Mouse (Mus musculus) granulocyte monocyte progenitor cell, adult 5-6 weeks (primary cell): ENCODE measurements at regions not wholly inside any gene's neighbourhood (a gene's known extent, or its start where the extent isn't known, plus 50 kb on each side); places are given as distances from the start of the nearest gene placed in this dataset.
"Not testable (repeated sequence)": the region's sequence is repeated elsewhere in the genome, so short reads cannot be mapped to it uniquely, and the experiment has no call there.

ENCODE experiments used
- ATAC-seq: replicated peaks from 2 replicates; pipeline ENCODE4 v1.8.0; 2016; ENCODE audit warnings: mild to moderate bottlenecking, moderate TSS enrichment, inconsistent platforms; ENCODE audit not compliant: poor library complexity, severe bottlenecking

DNA sequence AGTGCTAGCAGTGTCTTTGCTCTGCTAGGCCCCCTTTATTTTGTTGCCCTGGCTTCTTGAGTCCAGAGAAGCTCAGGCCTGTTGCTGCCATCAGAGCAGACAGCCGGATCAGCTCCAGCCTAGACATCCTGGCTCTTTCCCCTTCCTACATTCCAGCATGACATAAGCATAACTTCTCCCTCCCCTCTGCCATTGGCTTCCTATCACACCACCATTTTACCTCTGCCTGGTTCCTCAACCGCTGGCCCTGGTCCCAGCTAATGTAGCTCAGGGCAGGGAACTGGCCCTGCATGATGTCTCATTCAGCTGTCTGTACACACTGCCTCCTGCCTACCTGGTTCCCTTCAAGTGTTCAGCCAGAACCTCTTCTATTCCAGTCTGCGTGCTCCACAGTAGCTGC, 146.5 kb downstream of the Tmem121 start:
- no peak for ATAC-seq

DNA sequence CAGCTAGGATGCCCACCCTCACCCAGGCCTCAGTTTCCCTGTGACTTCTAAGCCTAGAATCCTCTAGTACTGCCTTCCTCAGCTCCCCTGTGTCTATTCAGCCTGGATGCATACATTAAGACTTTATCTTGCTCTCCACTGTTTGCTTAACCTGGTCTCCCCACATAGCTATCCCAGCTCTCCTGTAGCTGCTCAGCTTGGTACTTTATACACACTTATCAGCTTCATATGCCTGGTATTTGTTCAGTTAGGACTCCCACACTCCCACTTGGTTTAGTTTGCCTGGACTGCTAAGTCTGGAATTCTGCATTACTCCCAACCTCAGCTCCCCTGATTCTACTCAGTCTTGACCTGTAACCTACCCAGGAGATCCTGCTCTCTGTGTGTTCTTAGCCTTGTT, 147.7 kb downstream of the Tmem121 start:
- no peak for ATAC-seq

DNA sequence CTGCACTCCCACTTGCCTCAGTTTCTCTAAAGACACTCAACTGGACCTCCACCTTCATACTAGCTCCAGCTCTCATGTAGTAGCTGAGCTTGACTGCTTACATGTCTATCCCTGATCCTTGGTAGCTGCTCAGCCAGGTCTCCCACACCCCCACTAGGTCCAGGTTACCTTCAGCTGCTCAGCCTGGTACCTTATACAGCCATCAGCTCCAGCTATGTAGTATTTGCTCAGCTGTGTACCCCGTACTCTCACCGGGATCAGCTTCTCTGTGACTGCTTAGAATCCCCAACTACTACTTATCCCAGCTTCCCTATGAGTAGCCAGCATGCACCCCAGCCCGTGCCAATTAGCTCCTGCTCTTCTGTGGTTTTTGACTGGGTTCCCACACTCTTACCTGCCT, 148.1 kb downstream of the Tmem121 start:
- ATAC-seq = not testable (repeated sequence)

DNA sequence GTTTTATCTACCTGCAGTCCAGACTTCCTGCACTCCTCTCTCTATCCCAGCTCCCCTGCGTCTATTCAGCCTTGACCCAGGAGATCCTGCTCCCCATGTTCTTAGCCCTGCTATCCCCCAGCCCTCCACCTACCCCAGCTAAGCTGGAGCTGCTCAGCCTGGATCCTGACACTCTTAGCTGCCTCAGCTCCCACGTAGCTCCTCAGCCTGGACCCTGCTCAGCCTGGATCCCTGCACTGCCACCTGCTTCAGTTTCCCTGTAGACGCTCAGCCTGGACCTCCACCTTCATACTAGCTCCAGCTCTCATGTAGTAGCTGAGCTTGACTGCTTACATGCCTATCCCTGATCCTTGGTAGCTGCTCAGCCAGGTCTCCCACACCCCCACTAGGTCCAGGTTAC, 151.5 kb downstream of the Tmem121 start:
- no peak for ATAC-seq

DNA sequence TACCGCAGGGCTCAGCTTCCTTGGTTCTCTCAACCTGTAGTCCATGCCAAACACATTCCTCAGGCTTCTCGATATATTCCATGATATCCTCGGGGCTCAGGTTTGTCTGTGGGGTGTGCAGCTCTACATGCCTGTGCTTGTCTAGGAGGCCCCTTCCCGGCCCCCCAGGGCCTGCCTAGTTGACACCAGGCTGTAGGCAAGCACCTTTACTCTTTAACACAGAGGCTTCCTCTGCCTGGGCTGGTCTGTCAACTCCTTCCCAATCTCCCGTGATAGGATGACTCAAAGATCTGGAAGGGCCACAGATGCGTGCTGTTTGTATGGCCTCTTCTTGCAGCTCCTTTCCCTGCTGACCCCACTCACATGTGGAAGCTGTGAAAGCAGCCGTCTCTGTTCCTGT, 150.4 kb upstream of the Adam6b start:
- no peak for ATAC-seq

DNA sequence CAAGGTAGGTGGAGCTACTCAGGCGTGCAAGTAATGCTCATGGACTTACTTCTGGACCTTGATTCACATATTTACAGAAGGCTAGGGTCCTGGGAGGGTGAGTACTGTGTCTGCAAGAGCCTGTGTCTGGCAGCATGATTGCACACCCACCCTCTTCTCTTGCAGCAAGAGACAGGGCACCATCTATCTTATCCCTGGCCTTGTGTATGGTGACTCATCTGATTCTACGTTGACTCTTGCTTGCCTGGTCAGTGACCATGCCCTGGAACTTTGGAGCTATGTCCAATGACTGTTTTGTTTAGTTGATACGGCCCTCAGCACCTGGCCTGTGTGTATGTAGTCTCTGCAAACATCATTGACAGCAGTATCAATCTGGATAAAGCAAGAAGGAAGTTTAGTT, 148.3 kb upstream of the Adam6b start:
- ATAC-seq = no peak

DNA sequence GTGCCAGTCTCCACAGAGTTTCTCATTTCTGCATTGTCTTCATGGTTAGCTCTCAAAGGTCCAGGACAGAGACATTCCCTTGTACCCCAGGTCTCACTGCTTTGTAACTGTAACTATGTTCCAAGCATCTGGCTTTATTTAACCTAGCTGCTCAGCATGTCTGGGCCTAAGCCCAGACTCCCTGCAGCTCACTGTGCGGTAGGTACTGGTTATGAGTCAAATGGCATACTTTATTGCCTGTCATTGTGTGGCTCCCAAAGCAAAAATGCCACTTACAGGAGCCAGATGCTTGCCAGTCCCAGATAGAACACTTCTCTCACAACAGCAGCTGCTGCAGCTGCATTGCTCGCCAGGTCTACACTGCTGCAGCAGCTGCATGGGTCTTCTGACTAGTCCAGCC, 134.2 kb upstream of the Adam6b start:
- ATAC-seq = no peak

DNA sequence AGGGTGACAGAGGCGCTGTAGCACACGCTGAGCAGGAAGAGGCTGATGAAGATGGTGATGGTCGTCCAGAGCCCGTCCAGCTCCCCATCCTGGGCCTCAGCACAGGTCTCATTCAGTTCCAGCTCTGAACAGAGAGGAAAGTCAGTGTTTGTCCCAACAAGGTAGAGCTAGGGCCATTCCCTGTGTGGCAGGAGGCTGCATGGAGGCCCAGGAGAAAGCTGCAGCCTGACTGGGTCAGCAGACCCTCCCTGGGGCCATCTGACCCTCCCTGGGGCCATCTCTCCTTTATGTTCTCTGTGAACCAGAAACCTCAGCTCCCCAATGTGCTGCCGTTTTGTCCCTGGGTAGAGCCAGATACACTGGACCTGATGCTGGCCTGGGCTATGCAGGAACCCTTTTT, 131.2 kb upstream of the Adam6b start:
- no peak for ATAC-seq

DNA sequence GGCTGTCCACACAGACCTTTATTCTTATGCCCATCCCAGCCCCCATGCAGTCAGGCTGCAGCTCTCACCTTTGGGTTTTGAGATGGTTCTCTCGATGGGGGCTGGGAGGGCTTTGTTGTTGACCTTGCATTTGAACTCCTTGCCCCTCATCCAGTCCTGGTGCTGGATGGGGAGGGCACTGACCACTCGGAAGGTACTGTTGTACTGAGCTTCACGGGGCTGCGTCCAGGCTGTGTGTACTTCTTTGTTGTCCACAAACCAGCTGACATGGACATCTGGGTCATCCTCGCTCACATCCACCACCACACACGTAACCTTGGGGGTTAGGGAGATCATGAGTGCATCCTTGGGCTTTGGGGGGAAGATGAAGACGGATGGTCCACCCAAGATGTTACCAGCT, 129.3 kb upstream of the Adam6b start:
- ATAC-seq = no peak

DNA sequence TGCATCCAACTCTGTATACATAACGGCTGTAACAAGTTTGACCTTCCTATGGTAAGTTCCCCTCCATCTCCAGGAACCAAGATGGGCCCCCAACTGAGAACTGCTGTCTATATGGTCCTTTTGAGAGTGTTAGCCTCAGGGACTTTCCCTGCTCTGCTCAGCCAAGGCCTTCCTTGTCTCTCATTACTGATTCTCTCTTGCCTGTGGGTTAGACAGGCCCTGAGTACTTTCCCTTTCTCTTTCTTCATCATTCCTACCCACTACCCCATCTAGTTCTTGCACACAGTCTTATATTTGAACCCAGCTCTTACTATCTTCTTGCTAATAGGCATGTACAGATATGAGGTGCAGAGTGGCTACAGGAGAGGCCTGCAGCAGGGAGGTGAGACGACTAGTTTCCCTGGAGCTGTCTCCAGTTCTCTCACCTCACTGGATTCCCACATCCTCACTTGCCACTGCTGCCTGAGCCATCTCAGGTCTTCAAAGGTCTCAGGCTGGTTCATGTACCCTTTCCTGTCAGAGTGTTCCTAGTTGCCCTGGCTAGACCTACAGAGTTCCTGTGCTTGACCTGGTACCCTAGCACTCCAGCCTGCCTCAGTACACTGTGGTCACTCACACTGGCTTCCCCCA, 126.8 kb upstream of the Adam6b start:
- ATAC-seq = no peak

DNA sequence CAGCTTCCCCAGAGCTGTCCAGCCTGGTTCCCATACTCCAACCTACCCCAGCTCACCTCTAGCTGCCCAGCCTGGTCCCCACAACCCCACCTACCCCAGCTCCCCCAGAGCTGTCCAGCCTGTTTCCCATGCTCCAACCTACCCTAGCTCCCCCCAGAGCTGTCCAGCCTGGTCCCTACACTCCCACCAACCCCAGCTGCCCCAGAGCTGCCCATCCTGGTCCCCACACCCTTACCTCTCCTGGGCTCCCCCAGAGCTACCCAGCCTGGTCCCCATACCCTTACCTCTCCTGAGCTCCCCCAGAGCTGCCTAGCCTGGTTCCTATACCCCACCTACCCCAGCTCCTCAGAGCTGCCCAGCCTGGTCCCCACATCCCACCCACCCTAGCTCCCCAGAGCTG, 125.3 kb upstream of the Adam6b start:
- ATAC-seq = no peak

DNA sequence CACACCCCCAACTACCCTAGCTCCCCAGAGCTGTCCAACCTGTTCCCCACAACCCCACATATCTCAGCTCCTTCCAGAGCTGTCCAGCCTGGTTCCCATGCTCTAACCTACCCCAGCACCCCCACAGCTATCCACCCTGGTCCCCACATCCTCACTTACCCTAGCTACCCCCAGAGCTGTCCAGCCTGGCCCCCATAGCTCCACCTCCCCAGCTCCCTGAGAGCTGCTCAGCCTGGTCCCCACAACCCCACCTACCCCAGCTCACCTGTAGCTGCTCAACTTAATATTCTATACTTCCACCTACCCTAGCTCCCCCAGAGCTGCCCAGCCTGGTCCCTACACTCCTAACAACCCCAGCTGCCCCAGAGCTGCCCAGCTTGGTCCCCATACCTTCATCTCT, 124.9 kb upstream of the Adam6b start:
- ATAC-seq = no peak

DNA sequence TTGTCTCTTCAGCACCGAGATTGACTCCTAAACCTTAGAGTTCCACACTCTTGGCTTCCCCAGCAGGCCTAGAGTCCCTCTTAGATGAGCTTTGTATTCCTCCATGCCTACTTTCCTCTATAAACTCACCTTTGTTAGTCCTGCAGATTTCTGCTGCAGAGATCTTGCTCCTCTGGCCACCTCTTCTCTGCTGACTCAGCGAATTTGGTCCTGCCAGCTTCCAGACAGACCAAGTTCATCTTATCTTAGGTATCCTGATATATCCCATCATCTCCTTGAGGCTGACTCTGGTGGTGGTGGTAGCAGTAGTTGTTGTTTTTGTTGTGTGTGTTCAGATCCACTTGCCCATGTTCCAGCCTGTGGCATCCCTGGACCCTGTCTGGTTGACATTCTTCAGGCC, 123.5 kb upstream of the Adam6b start:
- no peak for ATAC-seq

DNA sequence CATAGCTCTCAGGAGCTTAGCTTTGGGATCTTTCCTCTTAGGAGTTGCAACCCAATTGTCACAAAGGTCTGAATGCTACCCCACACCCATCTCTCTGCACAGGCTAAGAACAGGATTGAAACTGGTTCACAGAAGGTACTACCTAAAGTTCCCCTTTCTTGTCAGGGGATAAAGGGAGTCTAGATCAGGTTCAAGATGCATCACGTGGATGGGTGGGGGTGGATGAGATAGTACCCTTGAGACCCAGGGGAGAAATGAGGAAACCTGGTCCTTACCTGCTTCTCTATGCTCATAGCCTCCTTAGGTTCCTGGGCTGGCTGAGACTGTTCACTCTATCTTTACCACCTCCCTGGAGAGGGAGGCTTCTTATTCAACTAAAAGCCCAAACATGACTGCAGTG, 122.9 kb upstream of the Adam6b start:
- no peak for ATAC-seq

DNA sequence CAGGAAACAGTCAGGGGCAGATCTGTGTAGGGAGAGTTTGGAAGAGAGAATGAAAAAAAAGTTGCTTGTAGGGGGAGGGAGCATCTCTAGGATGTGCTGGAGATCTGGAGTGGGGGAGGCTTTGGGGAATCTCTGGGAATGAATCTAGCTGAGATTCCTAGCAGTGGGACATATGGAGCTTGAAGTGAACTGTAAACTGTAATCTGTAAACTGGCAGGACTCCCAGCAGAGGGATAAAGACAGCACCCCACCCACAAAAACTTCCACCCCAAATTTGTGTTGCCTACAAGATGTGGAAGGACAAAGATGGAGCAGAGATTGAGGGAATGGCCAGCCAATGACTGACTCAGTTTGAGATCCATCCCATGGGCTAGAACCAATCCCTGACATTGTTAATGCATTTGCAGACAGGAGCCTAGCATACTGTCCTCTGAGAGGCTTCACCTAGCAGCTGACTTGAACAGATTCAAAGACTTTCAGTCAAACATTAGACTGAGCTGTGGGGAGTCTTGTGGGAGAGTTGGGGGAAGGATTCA, 87.7 kb upstream of the Adam6b start:
- no peak for ATAC-seq

DNA sequence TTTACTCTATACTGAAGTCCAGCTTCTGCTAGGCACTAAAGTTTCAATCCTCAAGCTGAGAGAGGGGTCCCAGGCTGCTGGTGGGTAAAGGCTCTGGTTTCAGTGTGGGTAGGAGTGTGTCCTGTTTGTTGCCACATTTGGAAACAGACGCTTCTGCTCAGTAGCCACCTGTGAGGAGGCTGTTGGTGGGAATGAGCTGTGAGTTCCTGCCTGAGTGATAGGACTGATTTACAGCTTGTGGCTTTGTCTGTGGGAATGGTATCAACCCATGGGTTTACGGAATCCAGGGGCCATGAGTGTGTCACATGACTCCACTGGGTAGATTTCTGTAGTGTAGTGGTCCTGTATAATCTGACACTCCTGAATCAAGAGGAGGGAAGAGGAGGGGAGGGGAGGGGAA, 86.5 kb upstream of the Adam6b start:
- peak; percentile 14; the same call in 1 of the 2 replicates for ATAC-seq

DNA sequence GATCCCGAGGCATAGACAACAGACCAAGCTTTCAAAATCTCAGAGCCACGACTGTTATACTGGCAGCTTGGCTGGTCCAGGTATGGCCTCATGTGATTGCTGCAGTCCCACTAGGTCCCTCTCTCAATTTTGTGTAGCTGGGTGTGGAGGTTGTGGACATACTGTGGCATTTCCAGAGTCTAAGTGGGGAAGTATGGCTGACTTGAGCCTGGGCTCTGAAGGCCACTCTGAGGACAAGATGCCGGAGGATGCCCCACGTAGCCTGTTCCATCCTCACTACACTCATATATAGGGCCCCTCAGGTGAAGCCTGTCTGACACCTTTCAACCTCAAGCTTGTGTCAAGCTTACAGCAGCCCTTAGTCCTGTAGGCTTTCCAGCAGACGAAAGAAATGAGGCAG, 78.2 kb upstream of the Adam6b start:
- no peak for ATAC-seq

DNA sequence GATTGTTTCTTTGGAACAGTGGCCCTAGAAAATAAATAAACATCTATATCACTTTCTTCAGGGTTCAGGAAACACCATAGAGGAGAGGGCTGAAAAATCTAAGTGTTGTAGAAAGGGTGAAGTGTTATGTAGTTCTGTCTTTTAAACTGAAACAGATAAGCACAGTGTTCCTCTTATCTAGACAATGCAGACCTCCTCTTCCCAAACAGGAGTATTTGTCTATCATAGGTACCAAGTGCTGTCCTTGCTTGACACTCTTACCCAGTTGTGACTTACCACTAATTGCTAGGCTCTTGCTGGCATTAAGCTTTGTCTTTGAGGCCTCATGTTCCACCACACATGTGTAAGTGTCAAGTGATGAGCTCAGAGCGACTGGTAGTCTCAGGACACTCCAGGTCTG, 75.3 kb upstream of the Adam6b start:
- no peak for ATAC-seq

DNA sequence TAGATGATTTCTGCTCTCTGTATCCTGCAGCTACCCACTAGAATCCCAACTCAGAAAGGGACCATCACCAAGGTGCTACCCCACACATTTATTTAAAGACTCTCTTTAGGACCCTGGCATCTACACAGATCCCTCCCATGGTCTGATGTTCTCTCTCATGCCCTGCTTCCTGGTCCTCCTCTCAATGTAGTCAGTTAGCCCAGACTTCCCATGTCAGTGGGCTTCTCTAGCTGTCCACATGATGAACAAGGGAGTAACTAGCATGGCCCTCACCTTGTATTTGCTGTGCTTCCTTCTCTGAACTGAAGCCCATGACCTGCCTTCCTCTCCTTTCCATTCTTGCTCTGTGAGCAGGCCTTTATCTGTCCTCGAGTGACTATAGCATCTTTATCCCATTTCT, 71.8 kb upstream of the Adam6b start:
- ATAC-seq = no peak

DNA sequence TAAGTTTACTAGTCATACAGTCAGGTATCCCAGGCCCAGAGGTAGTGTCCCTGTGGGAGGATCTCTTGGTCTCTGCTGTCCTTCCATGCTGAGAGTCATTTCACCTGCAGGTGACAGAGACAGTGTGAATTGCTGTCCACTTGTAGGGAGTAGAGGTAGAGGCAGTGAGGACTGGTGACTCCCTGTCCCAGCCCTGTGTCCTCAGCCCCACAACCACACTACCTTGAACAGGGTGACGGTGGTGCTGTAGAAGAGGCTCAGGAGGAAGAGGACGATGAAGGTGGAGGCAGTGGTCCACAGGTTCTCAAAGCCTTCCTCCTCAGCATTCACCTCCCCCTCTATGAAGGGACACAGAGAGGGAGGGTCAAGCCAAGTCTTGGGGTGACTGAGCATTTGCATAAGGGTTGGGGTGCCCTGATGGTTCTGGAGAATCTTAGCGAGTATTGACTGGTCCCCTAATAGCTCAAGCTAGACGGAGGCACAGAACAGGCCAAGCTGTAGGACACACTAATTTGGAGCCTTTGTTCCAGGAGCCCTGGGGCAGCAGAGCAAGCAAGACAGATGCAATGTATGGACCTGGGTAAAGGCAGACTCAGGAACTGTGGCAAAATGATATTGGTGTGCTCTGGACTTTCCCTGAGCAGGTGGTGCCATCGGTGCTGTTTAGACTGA, 70.4 kb upstream of the Adam6b start:
- ATAC-seq = no peak

DNA sequence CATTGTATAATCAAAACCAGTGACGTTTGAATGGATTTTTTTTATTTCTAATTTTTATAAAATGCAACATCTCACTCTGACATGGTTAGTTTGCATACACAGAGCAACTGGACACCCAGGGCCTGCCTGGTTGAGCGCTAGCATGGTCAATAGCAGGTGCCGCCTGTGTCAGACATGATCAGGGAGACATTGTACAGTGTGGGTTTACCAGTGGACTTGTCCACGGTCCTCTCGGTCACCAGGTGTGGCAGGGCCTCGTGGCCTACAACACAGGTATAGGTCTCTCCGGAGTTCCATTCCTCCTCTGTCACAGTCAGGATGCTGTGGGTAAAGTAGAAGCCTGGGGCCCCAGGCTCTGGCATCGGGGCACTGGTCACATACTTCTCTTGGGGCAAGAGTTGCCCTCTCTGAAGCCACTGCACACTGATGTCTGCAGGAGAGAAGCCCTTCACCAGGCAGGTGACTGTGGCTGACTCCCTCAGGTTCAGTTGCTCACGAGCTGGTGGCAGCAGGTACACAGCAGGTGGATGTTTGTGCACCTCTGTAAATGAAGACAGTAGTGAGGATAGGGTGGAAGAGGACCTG, 68.5 kb upstream of the Adam6b start:
- no peak for ATAC-seq
